Mouse (Mus musculus) liver, adult 2 months (tissue): ENCODE results near the gene Pten.

Experiments
- CTCF ChIP-seq: fragments of 200-500 bp; IDR thresholded peaks from 2 replicates; pipeline ENCODE4 v1.5.1; 2011; ENCODE audit warnings: low read depth, low read length, control low read depth
- POLR2A ChIP-seq: fragments of 200-500 bp; IDR thresholded peaks from 2 replicates; pipeline ENCODE4 v1.6.1; 2011; ENCODE audit warnings: low read length, control low read depth; ENCODE audit not compliant: insufficient read depth; ENCODE audit errors: extremely low read depth

DNA sequence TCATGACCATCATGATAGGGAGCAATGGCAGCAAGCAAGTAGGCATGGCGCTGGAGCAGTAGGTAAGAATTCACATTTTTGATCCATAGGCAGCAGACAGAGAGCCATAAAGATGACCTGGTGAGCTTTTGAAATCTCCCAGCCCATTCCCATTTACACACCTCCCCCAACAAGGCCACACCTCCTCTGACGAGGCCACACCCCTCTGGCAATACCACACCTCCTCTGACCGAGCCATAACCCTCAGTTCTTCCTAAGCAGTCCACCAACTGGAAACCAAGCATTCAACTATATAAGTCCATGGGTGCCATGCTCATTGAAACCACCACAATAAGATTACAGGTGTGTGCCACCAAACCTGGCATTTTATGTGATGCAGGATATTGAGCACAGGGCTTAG, 95.0 kb downstream of the Pten start:
- no peak for TF ChIP-seq CTCF
- no peak for TF ChIP-seq POLR2A
